Mouse (Mus musculus) telencephalon, adult 2 months (tissue): ENCODE results near the gene Hmx2.

ENCODE experiments used
- DNase-seq: peaks from one replicate; pipeline ENCODE4 v3.0.0-alpha.2; 2011; ENCODE audit warnings: low read depth, low spot score

Gene Hmx2

DNA sequence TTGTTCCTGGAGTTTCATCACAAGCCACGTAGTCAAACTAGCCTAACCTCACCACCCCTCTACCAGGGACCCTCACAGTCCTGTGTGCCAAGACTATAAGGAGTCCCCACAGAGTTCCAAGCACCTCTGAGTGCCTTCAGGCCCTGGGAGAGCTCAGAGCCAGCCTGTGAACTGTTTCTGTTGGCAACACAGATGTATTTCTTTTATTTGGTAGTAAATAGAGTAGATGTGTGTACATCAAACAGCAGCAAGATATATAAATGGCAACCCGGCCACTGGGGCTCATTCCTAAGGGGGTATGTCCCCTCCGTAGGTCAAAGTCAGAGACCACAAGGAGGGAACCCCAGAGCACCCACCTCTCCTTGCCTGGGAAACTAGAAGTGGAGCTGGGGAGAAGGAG is at the start of gene Hmx2:
Hmx2 (plus strand) TSS at position 301 of the 400 bp plus-strand sequence.
- no peak for DNase-seq

DNA sequence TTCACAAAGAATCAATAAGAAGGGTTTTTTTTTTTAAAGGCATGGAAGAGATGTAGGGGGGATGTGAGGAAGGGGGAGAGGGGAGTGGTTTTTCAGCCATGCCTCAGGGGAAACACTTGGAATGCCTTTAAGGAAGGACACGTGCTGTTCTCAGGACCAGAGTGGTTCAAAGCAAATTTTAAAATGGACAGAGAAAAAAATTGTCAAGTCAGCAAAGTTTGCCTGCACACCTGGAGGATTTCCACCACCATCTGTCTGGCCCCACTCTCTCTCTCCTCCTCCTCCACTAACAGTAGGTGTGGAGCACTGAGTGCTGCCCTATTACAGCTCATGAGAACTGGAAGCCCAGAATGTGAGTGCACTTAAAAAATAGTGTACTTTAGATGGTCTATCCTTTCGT is 44.8 kb upstream of the Hmx2 start:
- DNase-seq: no peak

DNA sequence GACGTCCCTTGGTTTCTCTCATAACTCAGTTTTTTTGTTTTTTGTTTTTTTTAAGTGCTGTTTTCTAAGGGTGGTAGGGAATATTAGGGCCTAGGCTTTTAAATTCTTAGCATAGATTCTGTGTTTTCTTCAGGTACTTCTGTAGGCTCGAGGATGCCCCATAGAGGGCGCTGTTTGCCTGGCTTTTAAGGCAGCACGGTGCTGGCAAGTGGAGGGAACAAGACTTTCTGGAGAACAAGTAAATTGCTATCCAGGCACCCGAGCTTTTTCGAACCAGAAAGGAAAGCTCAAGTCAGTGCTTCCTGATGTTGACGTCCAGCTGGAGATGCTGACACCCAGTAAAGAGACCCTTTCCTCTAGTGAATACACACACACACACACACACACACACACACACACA is 8.6 kb upstream of the Hmx2 start:
- peak; percentile 57 for DNase-seq

DNA sequence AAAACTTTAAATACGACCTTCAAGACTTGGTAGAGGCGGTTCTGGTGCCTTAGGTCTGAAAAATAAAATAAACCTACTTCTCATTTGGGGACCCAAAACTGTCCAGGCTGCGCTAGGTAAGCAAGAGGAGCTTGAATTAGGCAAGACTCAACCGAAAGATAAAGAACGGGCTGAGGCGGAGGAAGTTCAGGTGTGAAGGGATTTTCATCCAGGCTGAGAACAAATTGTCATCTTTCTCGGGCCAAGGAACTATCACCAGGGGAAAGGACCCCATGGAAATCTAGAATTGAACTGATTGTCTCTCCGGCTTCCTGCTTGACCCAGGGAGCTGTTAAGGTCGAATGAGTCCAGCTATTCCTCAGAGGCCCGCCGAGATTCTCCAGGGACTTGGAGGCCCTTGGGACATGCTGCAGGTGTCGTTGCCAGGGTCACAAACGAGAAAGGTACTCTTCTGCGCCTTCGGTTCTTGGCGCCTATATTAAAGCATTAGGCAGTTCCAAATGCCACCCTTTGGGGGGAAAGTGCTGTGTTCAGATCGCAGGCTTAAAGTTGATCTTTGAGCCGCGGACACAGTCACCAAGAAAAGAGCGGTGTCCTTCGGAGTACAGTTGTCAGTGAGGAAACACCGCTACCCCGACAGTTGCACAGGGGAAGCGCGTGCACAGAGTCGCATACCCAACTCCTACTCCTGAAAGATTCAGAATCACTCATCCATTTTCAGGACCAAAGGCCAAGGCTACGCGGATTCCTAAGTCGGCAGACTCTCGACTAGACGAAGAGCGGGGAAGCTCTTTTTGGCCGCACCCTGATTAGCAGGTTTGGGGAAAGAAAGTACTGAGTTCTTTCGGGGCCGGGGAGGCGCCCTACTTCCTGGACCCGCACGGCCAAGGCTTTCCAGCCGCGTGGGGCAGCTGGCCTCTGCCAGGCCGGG is 7.1 kb upstream of the Hmx2 start:
- DNase-seq: no peak

DNA sequence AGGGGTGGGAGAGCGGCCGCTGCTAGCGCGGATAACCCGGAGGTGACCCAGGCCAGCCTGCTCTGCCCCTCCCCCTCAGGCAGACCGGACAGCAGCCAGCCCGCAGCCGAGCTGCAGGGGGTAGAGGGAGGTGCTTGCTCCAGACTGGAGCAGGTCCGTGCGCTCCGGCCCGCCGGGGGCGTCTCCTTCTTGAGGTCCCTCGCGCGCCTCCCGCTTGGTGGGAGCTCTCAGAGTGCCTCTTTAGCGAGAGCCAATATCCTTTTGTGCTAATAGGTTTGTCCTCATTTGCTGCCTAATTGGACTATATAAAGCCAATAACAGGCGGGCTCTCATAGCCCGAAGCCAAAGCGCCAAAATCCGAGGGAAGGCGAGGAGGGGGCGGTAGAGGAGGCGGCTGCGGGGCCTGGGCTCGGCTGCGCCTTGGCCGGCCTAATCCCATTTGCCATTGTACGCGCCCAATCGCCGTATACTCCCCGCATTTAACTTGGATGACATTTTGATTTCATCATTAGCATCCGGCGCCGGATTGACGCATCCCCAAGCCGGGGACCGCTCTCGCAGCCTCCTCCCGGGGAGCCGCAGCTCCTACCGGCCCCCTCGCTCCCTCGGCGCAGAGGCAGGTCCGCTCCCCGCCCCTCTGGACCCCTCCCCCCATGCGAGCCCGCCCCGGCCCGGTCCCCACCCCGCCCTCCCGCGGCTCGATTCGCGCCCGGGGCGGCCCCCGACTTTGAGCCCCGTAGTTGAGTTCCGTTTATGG is 6.3 kb upstream of the Hmx2 start, which contains the start of gene Hmx3:
Hmx3 (plus strand) TSS at position 753 of the 757 bp plus-strand sequence.
- DNase-seq: no peak

DNA sequence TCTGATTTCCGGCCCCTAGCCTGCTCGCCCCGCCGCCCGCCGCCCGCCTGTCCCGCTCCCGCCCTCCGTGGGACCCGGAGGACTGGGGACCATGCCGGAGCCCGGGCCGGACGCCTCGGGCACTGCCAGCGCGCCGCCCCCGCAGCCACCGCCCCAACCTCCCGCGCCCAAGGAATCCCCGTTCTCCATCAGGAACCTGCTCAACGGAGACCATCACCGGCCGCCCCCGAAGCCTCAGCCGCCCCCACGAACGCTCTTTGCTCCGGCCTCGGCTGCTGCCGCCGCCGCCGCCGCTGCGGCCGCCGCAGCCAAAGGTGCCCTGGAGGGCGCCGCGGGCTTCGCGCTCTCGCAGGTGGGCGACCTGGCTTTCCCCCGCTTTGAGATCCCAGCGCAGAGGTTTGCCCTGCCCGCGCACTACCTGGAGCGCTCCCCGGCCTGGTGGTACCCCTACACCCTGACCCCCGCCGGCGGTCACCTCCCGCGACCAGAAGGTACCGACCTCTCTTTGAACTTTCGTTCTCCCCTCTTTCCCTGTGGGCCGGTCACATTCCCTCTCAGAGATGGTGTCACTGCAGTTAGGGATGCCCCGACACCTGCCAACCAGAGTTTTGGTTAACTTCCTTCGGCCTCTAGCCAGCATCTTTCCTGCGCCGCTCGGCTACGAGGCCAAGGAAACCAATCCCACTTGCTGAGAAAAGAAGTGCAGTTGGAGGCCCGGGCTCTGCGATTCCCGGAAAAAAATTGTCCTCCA is 5.5 kb upstream of the Hmx2 start:
- no peak for DNase-seq

DNA sequence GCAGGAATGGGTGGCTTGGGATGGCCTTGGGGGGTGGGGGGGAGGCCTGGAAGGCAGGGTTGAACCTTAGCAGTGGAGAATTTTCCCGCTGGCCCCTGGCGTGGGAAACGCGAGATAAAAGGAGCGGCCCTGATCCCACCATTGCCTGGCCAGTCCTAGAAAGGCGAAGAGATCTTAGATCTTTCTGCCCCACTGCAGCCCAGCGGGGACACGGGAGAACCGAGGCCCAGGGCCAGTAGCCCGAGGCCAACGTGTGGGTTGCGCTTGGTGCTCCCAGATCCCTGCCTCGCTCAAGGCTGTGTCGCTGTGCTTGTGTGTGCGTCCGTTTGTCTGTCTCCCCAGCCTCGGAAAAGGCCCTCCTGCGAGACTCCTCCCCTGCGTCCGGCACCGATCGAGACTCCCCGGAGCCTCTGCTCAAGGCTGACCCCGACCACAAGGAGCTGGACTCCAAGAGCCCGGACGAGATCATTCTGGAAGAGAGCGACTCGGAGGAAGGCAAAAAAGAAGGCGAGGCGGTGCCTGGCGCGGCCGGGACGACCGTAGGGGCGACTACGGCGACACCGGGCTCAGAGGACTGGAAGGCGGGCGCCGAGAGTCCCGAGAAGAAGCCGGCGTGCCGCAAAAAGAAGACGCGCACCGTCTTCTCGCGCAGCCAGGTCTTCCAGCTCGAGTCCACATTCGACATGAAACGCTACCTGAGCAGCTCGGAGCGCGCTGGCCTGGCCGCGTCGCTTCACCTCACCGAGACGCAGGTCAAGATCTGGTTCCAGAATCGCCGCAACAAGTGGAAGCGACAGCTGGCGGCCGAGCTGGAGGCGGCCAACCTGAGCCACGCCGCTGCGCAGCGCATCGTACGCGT is 4.7 kb upstream of the Hmx2 start:
- DNase-seq: no peak

DNA sequence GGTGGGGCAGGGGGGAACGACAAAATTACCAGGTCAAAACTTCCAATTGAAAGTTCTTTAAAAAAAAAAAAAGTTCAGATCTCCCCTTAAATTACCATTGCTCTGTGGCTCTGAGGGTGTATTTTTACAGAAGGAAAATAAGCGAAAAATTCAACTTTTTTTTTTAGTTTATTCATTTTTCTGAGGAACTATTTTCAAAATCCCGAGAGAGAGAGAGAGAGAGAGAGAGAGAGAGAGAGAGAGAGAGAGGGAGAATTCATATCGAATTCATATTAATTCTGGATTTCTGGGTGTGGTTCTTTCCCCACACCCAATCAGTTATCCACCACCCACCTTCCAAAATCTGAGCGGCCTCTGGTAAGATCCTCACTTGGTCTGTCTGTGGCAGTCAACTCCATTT is 3.7 kb upstream of the Hmx2 start:
- no peak for DNase-seq

DNA sequence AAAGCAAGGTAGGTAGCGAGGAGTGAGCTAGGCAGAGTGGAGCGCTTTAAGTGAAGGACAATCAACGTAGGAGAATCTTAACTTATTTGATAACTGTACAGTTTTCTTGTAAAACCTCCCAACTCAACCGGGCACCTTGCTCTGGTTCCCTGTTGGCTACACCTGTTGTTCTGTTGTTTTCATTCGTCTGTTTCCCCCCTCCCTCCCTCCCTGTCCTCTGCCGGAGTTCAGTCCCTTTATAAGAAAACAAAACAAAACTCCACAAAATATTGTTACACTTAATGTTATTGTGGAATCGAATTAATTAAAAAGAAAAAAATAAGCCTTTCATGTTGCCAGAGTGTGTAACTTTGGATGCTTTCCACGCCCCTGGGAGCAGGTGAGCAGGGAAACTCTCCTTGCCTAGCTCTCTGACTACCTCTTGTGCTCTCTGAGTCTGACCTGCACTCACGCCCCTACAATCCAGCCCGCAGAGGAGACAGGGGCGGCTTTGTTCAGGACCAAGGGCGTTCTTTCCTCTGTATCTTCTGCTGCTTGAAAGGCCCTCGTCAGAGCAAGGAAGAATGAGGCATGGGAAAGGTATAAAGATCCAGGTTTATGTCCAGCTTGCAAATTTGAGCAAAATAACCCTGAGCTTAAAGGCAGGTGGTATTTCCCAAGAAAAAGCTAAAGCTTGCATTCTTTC is 2.7 kb upstream of the Hmx2 start:
- no peak for DNase-seq

DNA sequence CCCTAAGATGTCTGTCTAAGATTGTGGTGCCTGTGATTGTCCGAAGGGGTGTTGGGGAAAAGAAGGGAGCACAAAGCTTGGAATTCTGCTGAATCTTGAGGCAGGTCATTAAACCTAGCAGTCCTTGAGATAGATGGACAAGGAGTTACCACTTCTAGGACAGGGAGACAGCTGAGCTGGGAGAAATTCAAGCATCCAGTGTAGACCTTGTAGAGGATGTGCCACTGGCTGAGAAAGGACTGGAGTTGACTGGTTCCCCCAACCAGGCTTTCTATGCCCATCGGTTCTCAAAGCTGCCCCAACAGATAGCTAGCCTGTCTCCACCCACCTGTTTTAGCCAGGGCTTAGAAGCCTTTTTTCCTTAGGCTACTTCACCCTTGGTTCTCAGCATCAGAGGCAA is 2.1 kb upstream of the Hmx2 start:
- DNase-seq: no peak

DNA sequence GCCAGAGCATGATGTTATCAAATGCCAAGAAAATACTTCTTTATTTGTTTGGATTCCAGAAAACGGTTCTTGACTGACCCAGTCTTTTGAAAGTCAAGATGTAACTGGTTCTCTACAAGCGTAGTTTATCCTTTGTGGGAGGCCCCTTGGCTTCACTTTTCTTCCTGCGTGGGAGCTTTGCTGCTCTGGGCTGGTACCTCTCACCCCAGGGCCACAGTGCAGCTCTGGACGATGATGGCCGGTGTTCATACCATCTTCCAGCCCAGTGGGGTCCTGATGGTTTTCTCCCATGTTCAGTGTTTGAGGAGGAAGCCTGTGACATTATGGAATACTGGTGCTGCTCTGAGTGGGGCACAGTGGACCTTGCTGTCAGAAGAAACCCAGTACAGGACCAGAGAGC is 1.1 kb upstream of the Hmx2 start:
- no peak for DNase-seq

DNA sequence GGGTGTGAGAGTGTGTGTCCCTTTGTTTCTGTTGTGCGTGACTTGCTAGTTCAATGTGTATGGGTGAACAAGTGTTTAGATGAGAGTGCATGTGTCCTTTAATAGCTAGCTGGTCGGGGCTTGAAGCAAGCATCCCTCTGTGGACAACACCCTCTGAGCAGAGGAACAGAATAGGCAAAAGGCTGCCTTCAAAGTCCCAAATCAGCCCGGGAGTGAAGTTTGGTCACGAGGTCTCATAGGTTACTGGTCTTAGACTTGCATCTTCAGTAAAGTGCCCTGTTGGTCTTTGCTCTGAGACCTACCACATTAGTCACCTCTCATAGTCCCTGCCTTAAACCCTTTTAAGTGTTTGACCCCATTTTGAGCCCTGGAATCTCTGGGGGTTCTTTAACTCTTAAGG is 2.9 kb downstream of the Hmx2 start:
- no peak for DNase-seq

DNA sequence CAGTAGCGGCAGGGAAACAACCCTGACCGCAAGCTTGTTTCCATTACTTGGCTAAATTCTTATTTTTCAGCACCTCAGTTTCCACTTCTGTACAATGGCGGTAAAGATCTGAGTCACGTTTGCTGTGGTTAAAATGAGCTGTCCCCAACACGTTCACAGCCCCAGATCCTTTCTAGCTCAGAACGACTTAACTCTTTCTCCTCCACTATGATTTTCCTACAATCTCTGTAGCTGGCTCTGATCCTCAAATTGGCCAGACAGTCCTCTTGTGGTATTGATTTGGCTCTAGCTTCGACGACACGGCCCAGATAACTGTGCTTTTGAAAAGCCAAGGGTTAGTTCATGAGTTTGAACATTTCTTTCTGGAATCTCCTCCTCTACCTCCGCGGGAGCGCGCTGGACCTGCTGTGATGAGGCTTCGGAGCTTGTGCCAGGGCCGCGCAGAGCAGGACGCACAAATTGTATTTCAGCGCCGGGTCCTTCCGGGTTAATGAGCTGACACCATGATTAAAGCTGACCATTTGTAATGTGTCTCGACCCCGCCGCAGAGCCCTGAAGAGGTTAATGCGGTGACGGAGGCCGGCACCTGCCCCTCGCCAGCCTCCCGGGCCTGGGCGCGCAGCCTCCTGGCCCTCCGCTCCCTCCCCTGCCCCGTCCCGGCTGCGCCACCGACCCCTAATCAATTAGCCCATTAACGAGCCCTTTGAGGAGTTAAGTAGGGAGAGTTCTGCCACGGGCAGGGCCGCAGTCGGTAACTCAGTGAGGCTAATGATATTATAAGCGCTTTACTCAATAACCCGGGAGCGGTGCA is 3.6 kb downstream of the Hmx2 start:
- DNase-seq: no peak

DNA sequence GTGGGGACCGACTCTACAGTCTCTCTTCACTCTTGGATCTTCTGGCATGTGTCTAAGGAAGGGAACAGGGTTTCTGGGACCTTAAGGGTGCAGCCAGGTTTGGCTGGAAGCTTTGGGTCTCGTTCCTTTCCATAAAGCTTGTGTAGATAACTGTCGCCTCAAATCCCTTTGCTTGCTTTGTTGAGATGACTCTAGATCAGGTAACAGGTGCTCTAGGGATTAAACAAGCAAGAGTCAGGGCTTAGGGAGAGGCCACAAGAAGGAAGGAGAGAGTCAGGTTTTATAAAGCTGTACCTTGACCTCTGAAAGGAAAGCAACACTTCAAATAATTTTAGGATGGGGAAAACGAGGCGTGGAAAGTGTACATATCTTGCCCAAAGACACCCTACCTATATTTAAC is 4.2 kb downstream of the Hmx2 start:
- DNase-seq: no peak

DNA sequence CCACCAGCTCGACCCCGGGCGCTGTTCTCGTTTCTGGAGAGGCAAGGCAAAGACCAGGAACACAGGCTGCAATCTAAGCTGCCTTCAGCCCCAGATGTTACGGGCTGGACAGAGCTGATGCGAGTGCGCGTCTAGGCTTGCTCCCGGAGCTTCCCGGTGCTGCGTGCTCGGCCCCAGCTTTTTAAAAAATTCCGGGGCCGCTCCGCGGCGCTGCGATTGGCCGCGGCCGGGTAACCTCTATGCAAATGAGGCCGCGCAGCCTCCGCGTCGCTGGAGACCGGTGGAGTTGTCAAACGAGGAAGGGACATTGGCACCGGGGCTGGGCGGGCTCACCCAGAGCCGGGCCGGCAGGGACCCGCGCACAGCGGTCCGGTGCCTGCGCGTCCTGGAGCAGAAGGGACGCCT is 5.2 kb downstream of the Hmx2 start:
- DNase-seq: no peak

DNA sequence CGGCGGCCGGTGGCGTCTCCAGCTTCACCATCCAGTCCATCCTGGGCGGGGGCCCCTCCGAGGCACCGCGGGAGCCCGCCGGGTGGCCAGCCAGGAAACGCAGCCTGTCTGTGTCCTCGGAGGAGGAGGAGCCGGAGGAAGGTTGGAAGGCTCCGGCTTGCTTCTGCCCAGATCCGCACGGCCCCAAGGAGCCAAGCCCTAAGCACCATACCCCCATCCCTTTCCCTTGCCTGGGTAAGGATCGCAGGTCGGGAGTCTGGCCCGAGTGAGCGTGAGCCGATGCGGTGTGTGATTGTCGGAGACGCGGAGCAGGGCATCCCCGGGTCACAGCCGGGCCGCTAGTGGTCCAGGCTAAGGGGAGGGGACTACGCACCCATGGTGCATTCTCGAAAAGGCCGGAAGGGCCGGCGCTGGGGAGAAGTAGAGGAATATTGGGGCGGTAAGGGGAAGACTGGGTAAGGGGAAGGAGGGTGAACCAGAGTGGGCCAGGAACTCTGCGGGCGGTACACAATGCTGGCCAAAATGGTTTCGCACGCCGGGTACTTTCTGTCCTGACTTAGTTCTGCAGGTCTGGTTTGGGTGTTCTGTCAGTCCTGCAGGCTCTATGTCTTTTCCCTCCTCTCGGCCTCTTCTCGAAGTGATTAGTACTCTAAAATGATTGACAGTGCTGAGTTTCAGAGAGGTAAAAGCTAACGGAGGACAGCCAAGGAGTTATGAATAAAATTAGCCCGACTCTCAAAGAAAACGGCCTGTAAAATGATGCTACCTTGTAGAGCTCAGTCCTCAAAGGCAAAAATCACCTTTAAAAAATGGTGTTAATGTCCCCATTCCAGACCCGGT is 6.0 kb downstream of the Hmx2 start:
- no peak for DNase-seq

DNA sequence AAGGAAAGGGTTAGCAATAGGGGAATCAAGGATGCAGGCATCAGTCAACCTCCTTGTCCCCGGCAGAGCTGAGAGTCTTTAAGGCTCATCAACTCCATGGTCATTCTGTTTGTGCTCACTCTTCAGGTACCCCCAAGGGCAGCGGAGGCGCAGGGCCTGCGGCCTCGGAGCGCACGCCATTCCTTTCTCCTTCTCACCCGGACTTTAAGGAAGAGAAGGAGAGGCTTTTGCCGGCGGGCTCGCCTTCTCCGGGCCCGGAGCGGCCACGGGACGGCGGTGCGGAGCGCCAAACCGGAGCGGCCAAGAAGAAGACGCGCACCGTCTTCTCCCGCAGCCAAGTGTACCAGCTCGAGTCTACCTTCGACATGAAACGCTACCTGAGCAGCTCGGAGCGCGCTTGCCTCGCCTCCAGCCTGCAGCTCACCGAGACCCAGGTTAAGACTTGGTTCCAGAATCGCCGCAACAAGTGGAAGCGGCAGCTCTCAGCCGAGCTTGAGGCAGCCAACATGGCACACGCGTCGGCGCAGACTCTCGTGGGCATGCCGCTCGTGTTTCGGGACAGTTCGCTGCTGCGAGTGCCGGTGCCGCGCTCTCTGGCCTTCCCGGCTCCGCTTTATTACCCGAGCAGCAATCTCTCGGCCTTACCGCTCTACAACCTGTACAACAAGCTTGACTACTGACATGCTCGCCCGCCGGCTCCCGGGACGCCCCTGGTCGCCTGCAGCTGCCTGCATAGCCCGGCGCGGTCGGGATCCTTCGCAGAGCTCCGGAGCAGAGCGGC is 6.9 kb downstream of the Hmx2 start:
- no peak for DNase-seq

DNA sequence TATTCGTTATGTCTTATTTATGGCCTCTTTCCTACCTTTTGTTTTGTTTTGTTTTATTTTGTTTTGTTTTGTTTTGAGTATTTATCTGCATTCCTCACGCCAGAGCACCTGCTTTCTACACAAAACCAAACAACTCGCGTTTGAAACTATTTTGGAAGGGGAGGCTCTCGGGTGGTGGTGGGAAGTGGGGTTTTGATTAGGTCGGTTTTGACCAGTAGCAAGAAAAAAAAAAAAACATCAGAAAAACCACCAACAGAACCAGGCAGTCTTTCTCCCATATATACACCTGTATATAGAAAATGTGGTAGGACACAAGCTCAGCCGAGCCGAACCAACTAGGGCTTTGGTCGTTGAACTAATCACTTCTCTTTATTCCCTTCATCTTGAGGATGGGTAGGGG is 7.5 kb downstream of the Hmx2 start:
- DNase-seq: no peak
